In genomic region chr15:83673621-83674020, GRCm38 (mm10) we compare ENCODE assay signal across 15 mouse cellular contexts. TPM values are rescaled to one million over a fixed set of nuclear protein-coding genes. Genes with fewer than 3 reads are reported as not detected.
A peak's percentile ranks its signal among the peaks of the same experiment; 100 is the strongest.
DNase-seq lines count a peak whose midpoint lies in the region.
"Had no signal": no experiment of that assay in that cellular context is flagged by ENCODE, and none has a peak within 500 bp of the region (broad histone marks: within the 10 kb centered on the region; RNA-seq: fewer than 3 reads in every experiment).

No protein-coding gene starts in this region.

- DNase-seq in adrenal gland, adult (ENCODE audit: inconsistent age in 2 of 2, low spot score in 1 of 2), result peak; percentile 40 to 61
- no peak for DNase-seq in adrenal gland, postnatal 4 days (ENCODE audit: low spot score in 2 of 2)
- peak; percentile 22 for DNase-seq in retina, postnatal 1 day
- no peak for DNase-seq in retina, embryonic 14.5 days (ENCODE audit: low spot score)
- DNase-seq in adrenal gland, postnatal 36 days, result peak; percentile 51 to 62
- DNase-seq in embryo, embryonic 11 days, result no peak
- no peak for DNase-seq in urinary bladder, adult 18-20 months (ENCODE audit: low spot score in 2 of 2)
- DNase-seq: B cell, adult 2 months; cerebellum, adult 11-12 months; cerebellum, adult 9-10 months; cerebellum, postnatal 36 days; gastrocnemius, postnatal 14 days; heart, adult 2 months; heart, postnatal 14 days had no signal

RNA-seq across cellular contexts. Expression of gene Scube1, which starts 51.2 kb away (rescaled TPM):
- total RNA-seq in adrenal gland, postnatal 4 days (2021), result 10 to 100 TPM; 12.2 to 14.5 TPM
- total RNA-seq in adrenal gland, postnatal 36 days (2021), result 1 to 10 TPM; 4.4 to 4.6 TPM
- total RNA-seq: hematopoietic stem cell, adult 5-6 weeks had no signal

Comparison
In these comparisons a context has a peak if more than half of its experiments do, and no peak if none do; other contexts are left out.
1. DNase-seq: peak in adrenal gland, adult (2 of 2), retina, postnatal 1 day (single experiment) and adrenal gland, postnatal 36 days (2 of 2); none in adrenal gland, postnatal 4 days (0 of 2), retina, embryonic 14.5 days (single experiment), embryo, embryonic 11 days (single experiment) and urinary bladder, adult 18-20 months (0 of 2).